Comparison of ENCODE assay signal across 22 mouse cellular contexts in genomic region chr14:118723920-118724693, GRCm38 (mm10). TPM values are rescaled to one million over a fixed set of nuclear protein-coding genes. Genes with fewer than 3 reads are reported as not detected.
DNase-seq lines count a peak whose midpoint lies in the region; ATAC-seq and TF ChIP-seq lines count a peak whose summit lies in the region.
"Had no signal": no experiment of that assay in that cellular context is flagged by ENCODE, and none has a peak within 500 bp of the region (broad histone marks: within the 10 kb centered on the region; RNA-seq: fewer than 3 reads in every experiment).

No protein-coding gene starts in this region.

- H3K9me3 ChIP-seq in liver, postnatal 0 days (ENCODE audit: low read length), result no peaks in the 10 kb centered on the region
- H3K9me3 ChIP-seq: forebrain, embryonic 13.5 days; hindbrain, embryonic 12.5 days; midbrain, embryonic 13.5 days; neural tube, embryonic 13.5 days had no signal

- no peak overlapping the region for H3K4me2 ChIP-seq in liver, postnatal 0 days (ENCODE audit: low read depth, low read length)
- H3K4me2 ChIP-seq: forebrain, embryonic 13.5 days; heart, embryonic 11.5 days; hindbrain, embryonic 12.5 days; midbrain, embryonic 13.5 days; neural tube, embryonic 13.5 days had no signal

- no peak for TF ChIP-seq CTCF in liver, postnatal 0 days (IDR thresholded peaks at IDR 0.05; ENCODE audit: low read depth)

- H3K4me1 ChIP-seq in liver, postnatal 0 days (ENCODE audit: insufficient read depth), result no peaks in the 10 kb centered on the region
- H3K4me1 ChIP-seq: hindbrain, embryonic 12.5 days had no signal

- no peaks in the 10 kb centered on the region for H3K36me3 ChIP-seq in liver, postnatal 0 days (replicated peaks; ENCODE audit: insufficient read depth, low read length)
- H3K36me3 ChIP-seq: hindbrain, embryonic 12.5 days; midbrain, embryonic 13.5 days; neural tube, embryonic 13.5 days had no signal

- no peaks in the 10 kb centered on the region for H3K27me3 ChIP-seq in liver, postnatal 0 days (ENCODE audit: insufficient read depth, low read length)
- H3K27me3 ChIP-seq: forebrain, embryonic 13.5 days; neural tube, embryonic 13.5 days had no signal

- no peak overlapping the region for H3K9ac ChIP-seq in liver, postnatal 0 days (replicated peaks)
- H3K9ac ChIP-seq: forebrain, embryonic 13.5 days; hindbrain, embryonic 12.5 days; liver, embryonic 14.5 days; midbrain, embryonic 13.5 days; neural tube, embryonic 13.5 days had no signal

- H3K4me3 ChIP-seq in liver, postnatal 0 days (ENCODE audit: low read depth, low read length), result no peak overlapping the region
- H3K4me3 ChIP-seq: forebrain, embryonic 13.5 days; hindbrain, embryonic 12.5 days; midbrain, embryonic 13.5 days; neural tube, embryonic 13.5 days had no signal

- H3K27ac ChIP-seq in liver, postnatal 0 days (ENCODE audit: low read depth), result no peak overlapping the region
- H3K27ac ChIP-seq: forebrain, embryonic 13.5 days; hindbrain, embryonic 12.5 days; liver, embryonic 14.5 days; midbrain, embryonic 13.5 days; neural tube, embryonic 13.5 days had no signal

- DNase-seq in adrenal gland, adult (ENCODE audit: inconsistent age in 2 of 2, low spot score in 1 of 2), result peak; percentile 67 to 76
- DNase-seq in adrenal gland, adult 8-10 months, result no peak
- no peak for DNase-seq in frontal cortex, adult 2 months (ENCODE audit: extremely low spot score in 1 of 2, low spot score in 1 of 2)
- DNase-seq in brain, adult 2 months (ENCODE audit: low read depth, low spot score), result peak; percentile 92
- DNase-seq in liver, postnatal 0 days, result no peak
- DNase-seq in spleen, adult 12 weeks (ENCODE audit: low spot score), result no peak
- DNase-seq: gastrocnemius, postnatal 14 days; heart, postnatal 10 days; kidney, adult 8-10 months; layer of hippocampus, postnatal 36 days; thymus, adult 18-20 months had no signal

- WGBS in liver, postnatal 0 days (ENCODE audit: insufficient replicate concordance), result 60% methylated on average over 11 of the region's 11 CpGs

- TF ChIP-seq EP300 in liver, postnatal 0 days (IDR thresholded peaks at IDR 0.05; ENCODE audit: low read depth), result no peak

- peak; percentile 95 for ATAC-seq in frontal cortex, adult (ENCODE audit: low TSS enrichment)
- peak; percentile 43; the same call in 1 of the 2 replicates for ATAC-seq in common myeloid progenitor, adult 5-6 weeks (replicated peaks; ENCODE audit: low read depth, poor library complexity, severe bottlenecking)
- ATAC-seq in liver, postnatal 0 days, result no peak
- ATAC-seq: forebrain, embryonic 13.5 days; inflammation-experienced regulatory T-cells, adult 6 months; lung, postnatal 0 days; midbrain, embryonic 13.5 days; Patski had no signal

RNA-seq across cellular contexts. Expression of gene Abcc4, which starts 18.1 kb away (rescaled TPM):
- total RNA-seq in adrenal gland, adult 8-10 months (2022), result 10 to 100 TPM; 19.4 to 27.3 (median 22.7) TPM
- 5.0 and 5.7 TPM in 2 replicates for polyA plus RNA-seq in frontal cortex, adult 2 months (2012; rRNA removed)
- total RNA-seq in common myeloid progenitor, adult 5-6 weeks (2017), result 15.0 and 17.6 TPM in 2 replicates
- polyA plus RNA-seq in liver, postnatal 0 days (2015; fragmentation: Nextera tagmentation; extraction: Ambion mirVana), result 1.1 and 1.2 TPM in 2 replicates

Comparison
In these comparisons a context has a peak if more than half of its experiments do, and no peak if none do; other contexts are left out.
1. DNase-seq: peak in adrenal gland, adult (2 of 2) and brain, adult 2 months (single experiment); none in adrenal gland, adult 8-10 months (single experiment), frontal cortex, adult 2 months (0 of 2), liver, postnatal 0 days (single experiment) and spleen, adult 12 weeks (single experiment).